Comparison of ENCODE assay signal across 31 mouse cellular contexts in the genomic region with DNA sequence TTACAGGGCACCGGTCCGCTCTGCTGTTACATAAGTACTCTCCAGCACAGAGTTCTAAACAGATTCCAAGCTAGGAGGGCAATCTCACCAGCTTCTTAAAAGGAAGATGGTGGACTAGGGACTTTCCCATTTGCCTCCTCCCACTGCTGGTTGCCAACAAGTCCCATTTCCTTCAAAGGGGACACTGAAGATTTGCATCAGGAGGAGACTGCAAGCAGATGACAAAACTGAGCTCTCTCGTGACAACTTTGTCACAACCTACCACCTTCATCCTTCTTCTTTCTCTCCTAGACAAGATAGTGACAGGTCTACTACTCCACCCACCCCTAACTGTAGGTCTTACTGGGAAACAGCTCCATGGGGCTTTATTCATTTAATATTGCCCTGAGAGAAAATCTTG.
"Had no signal": no experiment of that assay in that cellular context is flagged by ENCODE, and none has a peak within 500 bp of the region (broad histone marks: within the 10 kb centered on the region; RNA-seq: fewer than 3 reads in every experiment).

No protein-coding gene starts in this region.

- H3K4me1 ChIP-seq: heart, embryonic 10.5 days; heart, embryonic 12.5 days; heart, embryonic 13.5 days; heart, embryonic 15.5 days; hindbrain, embryonic 10.5 days; intestine, embryonic 15.5 days; kidney, embryonic 15.5 days had no signal

- H3K9ac ChIP-seq: heart, embryonic 12.5 days; heart, embryonic 13.5 days; heart, embryonic 15.5 days; hindbrain, embryonic 12.5 days; hindbrain, embryonic 13.5 days; hindbrain, embryonic 14.5 days; hindbrain, embryonic 15.5 days; intestine, embryonic 15.5 days; kidney, embryonic 15.5 days had no signal

- H3K36me3 ChIP-seq: heart, embryonic 10.5 days; heart, embryonic 12.5 days; heart, embryonic 13.5 days; heart, embryonic 15.5 days; hindbrain, embryonic 10.5 days; hindbrain, embryonic 12.5 days; hindbrain, embryonic 13.5 days; hindbrain, embryonic 15.5 days; intestine, embryonic 15.5 days; kidney, embryonic 15.5 days had no signal

- H3K27ac ChIP-seq: heart, embryonic 10.5 days; heart, embryonic 13.5 days; heart, embryonic 15.5 days; hindbrain, embryonic 10.5 days; hindbrain, embryonic 12.5 days; hindbrain, embryonic 13.5 days; hindbrain, embryonic 14.5 days; hindbrain, embryonic 15.5 days; hindbrain, postnatal 0 days; intestine, embryonic 15.5 days; kidney, embryonic 15.5 days; kidney, postnatal 0 days; layer of hippocampus, adult 2 months had no signal

- H3K4me2 ChIP-seq: heart, embryonic 11.5 days; heart, embryonic 12.5 days; heart, embryonic 13.5 days; heart, embryonic 15.5 days; hindbrain, embryonic 12.5 days; hindbrain, embryonic 13.5 days; hindbrain, embryonic 14.5 days; hindbrain, embryonic 15.5 days; intestine, embryonic 15.5 days; kidney, embryonic 15.5 days had no signal

- H3K9me3 ChIP-seq: heart, embryonic 10.5 days; heart, embryonic 12.5 days; heart, embryonic 13.5 days; heart, embryonic 15.5 days; hindbrain, embryonic 10.5 days; hindbrain, embryonic 12.5 days; hindbrain, embryonic 13.5 days; hindbrain, embryonic 15.5 days; intestine, embryonic 15.5 days; kidney, embryonic 15.5 days had no signal

- H3K4me3 ChIP-seq: heart, embryonic 10.5 days; heart, embryonic 12.5 days; heart, embryonic 13.5 days; heart, embryonic 15.5 days; hindbrain, embryonic 10.5 days; hindbrain, embryonic 12.5 days; hindbrain, embryonic 13.5 days; hindbrain, embryonic 15.5 days; intestine, embryonic 15.5 days; kidney, embryonic 15.5 days; layer of hippocampus, adult 2 months had no signal

- DNase-seq: heart, postnatal 10 days; heart, postnatal 14 days; heart, postnatal 36 days; heart, postnatal 4 days; kidney, adult 11 months; kidney, adult 18-20 months; kidney, adult 2 months; kidney, adult 8-10 months; kidney, adult 9 months; kidney, postnatal 10 days; kidney, postnatal 14 days; kidney, postnatal 25 days; kidney, postnatal 36 days; kidney, postnatal 4 days; layer of hippocampus, adult 9-11 months; layer of hippocampus, postnatal 36 days had no signal

- H3K27me3 ChIP-seq: heart, embryonic 12.5 days; heart, embryonic 13.5 days; heart, embryonic 15.5 days; hindbrain, embryonic 12.5 days; hindbrain, embryonic 13.5 days; hindbrain, embryonic 15.5 days; intestine, embryonic 15.5 days; kidney, embryonic 15.5 days had no signal
